Mouse (Mus musculus) midbrain, postnatal 0 days (tissue): ENCODE results near the gene Abcd2. TPM values are rescaled to one million over a fixed set of nuclear protein-coding genes. Genes with fewer than 3 reads are reported as not detected.

Source experiments
- ATAC-seq: fragments of 200-750 bp; cut with Nextera tagmentation; 2 replicates; pipeline ENCODE4 v1.8.0; 2017; ENCODE audit warnings: moderate number of reproducible peaks, mild to moderate bottlenecking, moderate TSS enrichment, moderate library complexity; ENCODE audit not compliant: low FRiP score
- DNase-seq: peaks from one replicate; pipeline ENCODE4 v3.0.0-alpha.2; 2015; ENCODE audit warnings: low spot score
- H3K27ac ChIP-seq: fragments of 300-500 bp; sonication (generic); 2 replicates; pipeline ENCODE4 v1.5.1; 2014; ENCODE audit warnings: low read depth, mild to moderate bottlenecking, low read length, mixed read lengths
- H3K27me3 ChIP-seq: fragments of 300-500 bp; sonication (generic); 2 replicates; pipeline ENCODE4 v1.6.1; 2014; ENCODE audit warnings: low read length, control low read depth, mixed read lengths; ENCODE audit not compliant: insufficient read depth
- H3K36me3 ChIP-seq: fragments of 300-500 bp; sonication (generic); 2 replicates; pipeline ENCODE4 v1.6.1; 2014; ENCODE audit warnings: low read length, control low read depth, mixed read lengths; ENCODE audit not compliant: insufficient read depth
- H3K4me1 ChIP-seq: fragments of 300-500 bp; sonication (generic); 2 replicates; pipeline ENCODE4 v1.6.1; 2014; ENCODE audit warnings: mild to moderate bottlenecking, control low read depth, antibody characterized with exemption, low read length, mixed read lengths; ENCODE audit not compliant: insufficient read depth
- H3K4me2 ChIP-seq: fragments of 300-500 bp; sonication (generic); 2 replicates; pipeline ENCODE4 v1.6.1; 2014; ENCODE audit warnings: low read depth, mild to moderate bottlenecking, low read length, mixed read lengths; ENCODE audit not compliant: poor library complexity, severe bottlenecking
- H3K4me3 ChIP-seq: fragments of 300-500 bp; sonication (generic); 2 replicates; pipeline ENCODE4 v1.5.1; 2014; ENCODE audit warnings: low read depth, mild to moderate bottlenecking, low read length, moderate library complexity
- H3K9ac ChIP-seq: fragments of 300-500 bp; sonication (generic); replicated peaks from 2 replicates; pipeline ENCODE4 v1.6.1; 2014; ENCODE audit warnings: mild to moderate bottlenecking, low read length, moderate library complexity, mixed read lengths; ENCODE audit not compliant: poor library complexity, severe bottlenecking
- H3K9me3 ChIP-seq: fragments of 300-500 bp; sonication (generic); 2 replicates; pipeline ENCODE4 v1.6.1; 2016; ENCODE audit warnings: low read length, control low read depth
- CTCF ChIP-seq: IDR thresholded peaks from 2 replicates; pipeline ENCODE4 v1.5.1; 2016; ENCODE audit warnings: antibody characterized with exemption, mild to moderate bottlenecking
- WGBS: fragments of 180-500 bp; shearing (Covaris S2); extraction: QIAGEN DNeasy Blood & Tissue Kit; methylation state at CpG from one replicate; pipeline ENCODE4 v1.1.7; 2014; 5-methylcytosine and 5-hydroxymethylcytosine counted together
- polyA plus RNA-seq: library from polyadenylated mRNA; unstranded; fragments of >200 nt; fragmentation: Nextera tagmentation; extraction: Ambion mirVana; gene quantifications from 2 replicates; pipeline ENCODE4 v1.2.1, GENCODE M21; 2015
- total RNA-seq: library from RNA; depleted of rRNA; stranded (reverse); fragments of >200 nt; gene quantifications from 2 replicates; pipeline ENCODE4 v1.2.3, GENCODE M21; 2014

Abcd2 gene
- total and polyA plus RNA-seq, 2 experiments from 2014 or later = 4.9 to 7.2 TPM

DNA sequence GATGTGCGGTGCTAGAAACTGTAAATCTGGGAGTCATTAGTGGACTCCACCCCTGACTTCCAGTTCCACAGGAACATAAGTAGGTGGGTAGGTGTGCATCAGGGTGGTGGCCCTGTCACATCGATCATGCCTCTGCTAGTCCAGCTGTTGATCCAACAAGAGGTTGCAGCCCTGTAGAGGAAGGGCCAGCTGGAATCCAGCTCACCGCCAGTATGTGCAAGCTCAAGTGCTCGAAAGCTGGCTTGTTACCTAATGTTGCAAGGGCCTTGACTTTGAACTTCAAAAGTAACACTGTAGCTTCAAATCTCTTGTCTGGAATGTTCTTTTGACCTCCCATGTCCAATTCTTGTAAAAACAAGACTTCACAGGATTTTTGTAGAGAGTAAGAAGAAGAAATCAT lies 67.0 kb downstream of the Abcd2 start:
- WGBS = 98% methylated on average over 4 of the region's 4 CpGs
- ATAC-seq = no peak
- Histone ChIP-seq H3K4me3 (no peak overlapping the region), H3K27me3 (no peaks in the 10 kb centered on the region), H3K9me3 (no peaks in the 10 kb centered on the region), H3K4me2 (no peak overlapping the region), H3K9ac (no peak overlapping the region), H3K36me3 (no peaks in the 10 kb centered on the region), H3K4me1 (no peaks in the 10 kb centered on the region), H3K27ac (no peak overlapping the region)
- DNase-seq = no peak
- TF ChIP-seq CTCF = no peak

DNA sequence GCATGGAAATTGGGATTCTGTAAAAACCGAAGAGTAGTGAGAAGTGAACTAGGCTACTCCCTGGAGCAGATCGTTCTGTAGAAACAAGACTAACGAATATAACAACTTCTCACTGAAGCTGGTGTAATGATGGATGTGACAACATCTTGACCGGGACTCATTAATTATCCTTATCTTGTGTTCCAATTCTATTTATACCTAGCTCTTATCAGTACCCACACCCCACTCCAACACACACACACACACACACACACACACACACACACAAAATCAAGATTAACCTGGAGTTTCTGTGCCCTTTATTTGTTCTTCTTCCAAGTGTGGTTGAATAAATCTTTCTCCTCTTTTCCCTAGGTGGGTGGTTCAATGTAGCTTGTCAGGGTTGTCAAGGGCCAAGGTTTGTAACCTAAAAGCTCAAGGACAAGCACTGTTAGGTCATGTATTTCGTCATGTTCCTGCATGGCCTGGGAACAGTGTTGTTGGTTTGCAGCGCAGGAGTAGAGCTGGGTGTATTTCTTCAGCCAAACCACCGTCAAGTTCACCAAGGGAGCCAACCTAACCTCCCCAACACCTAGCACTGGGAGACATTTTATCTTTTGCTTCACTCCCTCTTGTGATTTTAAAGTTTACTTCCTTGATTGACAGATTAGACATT lies 78.9 kb downstream of the Abcd2 start:
- Histone ChIP-seq H3K4me2 (no peak overlapping the region), H3K27ac (no peak overlapping the region), H3K4me1 (no peaks in the 10 kb centered on the region), H3K9ac (no peak overlapping the region), H3K27me3 (no peaks in the 10 kb centered on the region), H3K9me3 (no peaks in the 10 kb centered on the region), H3K36me3 (no peaks in the 10 kb centered on the region), H3K4me3 (no peak overlapping the region)
- no peak for TF ChIP-seq CTCF
- no peak for ATAC-seq
- no peak for DNase-seq
- WGBS = 94% methylated on average over 7 of the region's 7 CpGs

DNA sequence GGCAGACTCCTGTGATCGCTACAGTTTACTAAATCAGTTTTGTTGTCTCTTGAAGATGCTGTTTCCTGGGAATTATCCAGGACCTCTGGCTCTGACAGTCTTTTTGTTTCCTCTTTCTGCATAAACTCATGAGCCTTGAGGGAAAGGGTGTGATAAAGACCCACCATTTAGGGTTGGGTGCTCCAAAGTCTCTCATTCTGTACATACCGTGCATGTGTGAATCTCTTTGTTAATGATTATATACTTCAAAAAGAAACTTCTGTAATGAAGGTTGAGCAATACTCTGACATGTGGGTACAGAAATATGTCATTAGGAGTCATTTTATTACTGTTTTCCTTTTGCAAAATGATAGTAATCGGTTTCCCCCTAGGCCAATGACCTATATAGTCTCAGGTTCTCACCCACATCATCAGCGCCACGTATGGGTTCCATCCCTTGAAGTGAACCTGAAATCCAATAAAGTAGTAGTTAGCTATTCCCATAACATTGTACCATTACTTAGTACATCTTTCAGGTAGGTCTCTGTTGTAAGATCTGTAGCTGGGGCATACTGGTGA lies 83.4 kb downstream of the Abcd2 start:
- H3K27me3 ChIP-seq = no peaks in the 10 kb centered on the region
- no peak overlapping the region for H3K9ac ChIP-seq
- DNase-seq (no peak), ATAC-seq (no peak)
- no peak overlapping the region for H3K4me3 ChIP-seq
- H3K4me1 ChIP-seq = no peaks in the 10 kb centered on the region; the same call in 1 of the 2 replicates
- 92% methylated on average over 5 of the region's 5 CpGs for WGBS
- H3K36me3 ChIP-seq = no peaks in the 10 kb centered on the region
- TF ChIP-seq CTCF = no peak
- H3K9me3 ChIP-seq = no peaks in the 10 kb centered on the region
- H3K4me2 ChIP-seq = no peak overlapping the region
- no peak overlapping the region for H3K27ac ChIP-seq

GRCm38 (mm10) chr15:91104934-91105333 lies 86.7 kb downstream of the Abcd2 start:
- DNase-seq (peak; percentile 66), ATAC-seq (0 out of 2 replicates have a peak, but pooled peaks have one; percentile 31)
- Histone ChIP-seq H3K9ac (no peak overlapping the region), H3K4me3 (no peak overlapping the region), H3K4me1 (no peaks in the 10 kb centered on the region; the same call in 1 of the 2 replicates), H3K9me3 (no peaks in the 10 kb centered on the region), H3K36me3 (no peaks in the 10 kb centered on the region), H3K27me3 (no peaks in the 10 kb centered on the region), H3K4me2 (no peak overlapping the region), H3K27ac (no peak overlapping the region)
- WGBS = 37% methylated on average over 3 of the region's 3 CpGs
- TF ChIP-seq CTCF = peak; percentile 12; the same call in 1 of the 2 replicates

- DNase-seq (no peak), ATAC-seq (no peak)
- Histone ChIP-seq H3K4me2 (no peak overlapping the region), H3K9me3 (no peaks in the 10 kb centered on the region), H3K36me3 (no peaks in the 10 kb centered on the region), H3K4me1 (no peaks in the 10 kb centered on the region; the same call in 1 of the 2 replicates), H3K4me3 (no peak overlapping the region), H3K27ac (no peak overlapping the region), H3K9ac (no peak overlapping the region), H3K27me3 (no peaks in the 10 kb centered on the region)
- no peak for TF ChIP-seq CTCF
- WGBS = 100% methylated on average over 1 of the region's 1 CpGs
These were observed 87.3 kb downstream of the Abcd2 start for GRCm38 (mm10) chr15:91104276-91104675.

GRCm38 (mm10) chr15:91103814-91104213 lies 87.8 kb downstream of the Abcd2 start:
- TF ChIP-seq CTCF = no peak
- DNase-seq = no peak
- no peaks in the 10 kb centered on the region; the same call in 1 of the 2 replicates for H3K4me1 ChIP-seq
- no peak for ATAC-seq
- no peak overlapping the region for H3K4me3 ChIP-seq
- 78% methylated on average over 14 of the region's 14 CpGs for WGBS
- no peak overlapping the region for H3K4me2 ChIP-seq
- no peaks in the 10 kb centered on the region for H3K9me3 ChIP-seq
- no peaks in the 10 kb centered on the region for H3K27me3 ChIP-seq
- no peaks in the 10 kb centered on the region for H3K36me3 ChIP-seq
- no peak overlapping the region for H3K27ac ChIP-seq
- H3K9ac ChIP-seq = no peak overlapping the region
